Mouse (Mus musculus) neural tube, embryonic 12.5 days (tissue): ENCODE data around the gene Capn15. TPM values are rescaled to one million over a fixed set of nuclear protein-coding genes. Genes with fewer than 3 reads are reported as not detected.

Experiments
- ATAC-seq: fragments of 200-750 bp; cut with Nextera tagmentation; 2 replicates; pipeline ENCODE4 v1.8.0; 2017; ENCODE audit warnings: low read depth, mild to moderate bottlenecking, moderate TSS enrichment, moderate library complexity; ENCODE audit not compliant: low FRiP score
- H3K27ac ChIP-seq: fragments of 300-500 bp; sonication (generic); 2 replicates; pipeline ENCODE4 v1.5.1; 2016
- H3K27me3 ChIP-seq: fragments of 300-500 bp; sonication (generic); replicated peaks from 2 replicates; pipeline ENCODE4 v1.6.1; 2016; ENCODE audit warnings: mild to moderate bottlenecking
- H3K36me3 ChIP-seq: fragments of 300-500 bp; sonication (generic); 2 replicates; pipeline ENCODE4 v1.6.1; 2016; ENCODE audit warnings: mild to moderate bottlenecking
- H3K4me1 ChIP-seq: fragments of 300-500 bp; sonication (generic); 2 replicates; pipeline ENCODE4 v1.6.1; 2016
- H3K4me2 ChIP-seq: fragments of 300-500 bp; sonication (generic); replicated peaks from 2 replicates; pipeline ENCODE4 v1.6.1; 2016; ENCODE audit warnings: mild to moderate bottlenecking
- H3K4me3 ChIP-seq: fragments of 300-500 bp; sonication (generic); 2 replicates; pipeline ENCODE4 v1.5.1; 2016
- H3K9ac ChIP-seq: fragments of 300-500 bp; sonication (generic); 2 replicates; pipeline ENCODE4 v1.6.1; 2016; ENCODE audit warnings: mild to moderate bottlenecking
- H3K9me3 ChIP-seq: fragments of 300-500 bp; sonication (generic); 2 replicates; pipeline ENCODE4 v1.6.1; 2016; ENCODE audit warnings: mild to moderate bottlenecking
- WGBS: fragments of 180-500 bp; shearing (Covaris S2); methylation state at CpG from one replicate; pipeline ENCODE4 v1.1.7; 2016; 5-methylcytosine and 5-hydroxymethylcytosine counted together
- polyA plus RNA-seq: library from polyadenylated mRNA; unstranded; fragments of >200 nt; fragmentation: Nextera tagmentation; extraction: Ambion mirVana; gene quantifications from 2 replicates; pipeline ENCODE4 v1.2.1, GENCODE M21; 2016

The Capn15 gene
- polyA plus RNA-seq, 1 experiment from 2014 or later: 28.2 TPM

DNA sequence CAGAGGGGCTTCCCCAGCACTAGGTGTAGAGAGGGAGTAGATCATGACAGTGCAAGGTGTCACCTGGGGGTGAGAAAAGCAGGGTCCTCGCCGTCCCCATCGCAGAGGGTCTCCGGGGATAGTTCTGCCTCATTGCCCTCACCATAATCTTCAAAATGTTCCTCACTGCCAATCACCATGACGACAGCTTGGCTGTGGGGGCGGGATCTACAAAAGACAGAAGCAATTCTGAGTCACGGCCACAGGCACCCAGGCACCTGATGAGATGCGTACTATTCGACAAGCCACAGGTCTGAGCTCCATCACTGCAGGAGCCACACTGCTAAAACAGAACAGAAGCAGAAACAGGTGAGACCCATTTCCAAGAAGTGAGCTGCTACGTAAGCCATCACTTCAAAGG, 28.1 kb upstream of the Capn15 start:
- Histone ChIP-seq H3K4me1 (no peaks in the 10 kb centered on the region), H3K4me2 (no peak overlapping the region), H3K36me3 (peaks cover 46% of the 10 kb centered on the region), H3K9me3 (no peaks in the 10 kb centered on the region), H3K27me3 (no peaks in the 10 kb centered on the region), H3K27ac (no peak overlapping the region), H3K9ac (no peak overlapping the region), H3K4me3 (no peak overlapping the region)
- no peak for ATAC-seq
- WGBS: 86% methylated on average over 10 of the region's 10 CpGs

DNA sequence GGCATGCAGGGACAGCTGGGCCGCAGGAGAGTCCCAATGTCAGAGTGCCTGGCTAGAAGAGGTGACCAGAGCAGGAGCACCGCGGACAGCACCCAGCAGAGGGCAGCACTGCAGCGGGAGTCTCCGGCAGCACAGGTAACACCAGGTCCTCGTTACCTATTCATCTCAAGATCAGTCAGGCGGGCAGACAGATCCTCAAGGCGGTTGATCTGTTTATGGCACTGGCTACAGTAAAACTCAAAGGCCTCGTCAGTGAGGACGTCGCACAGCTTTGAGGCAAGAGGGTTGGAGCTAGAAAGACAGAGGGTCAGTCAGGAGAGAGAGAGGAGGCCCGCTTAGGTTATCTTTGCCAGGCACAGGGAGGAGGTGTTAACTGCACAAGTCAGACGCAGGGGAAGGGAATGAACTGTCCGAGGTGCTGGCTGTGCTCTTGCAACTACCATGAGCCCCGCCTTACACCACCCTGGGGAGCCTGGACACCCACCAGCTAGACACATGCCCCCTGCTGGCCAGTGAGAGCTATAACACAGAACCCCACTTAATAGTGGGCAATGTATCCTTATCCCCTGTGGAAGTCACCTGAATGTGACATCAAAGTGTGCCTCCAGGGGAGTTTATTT, 26.4 kb upstream of the Capn15 start:
- H3K9ac ChIP-seq: no peak overlapping the region
- H3K4me2 ChIP-seq: peak overlapping the region; percentile 32; the same call in 1 of the 2 replicates
- no peaks in the 10 kb centered on the region for H3K4me1 ChIP-seq
- H3K27ac ChIP-seq: no peak overlapping the region
- peak; percentile 72; the same call in 1 of the 2 replicates for ATAC-seq
- peaks cover 61% of the 10 kb centered on the region for H3K36me3 ChIP-seq
- no peaks in the 10 kb centered on the region for H3K9me3 ChIP-seq
- WGBS: 12% methylated on average over 15 of the region's 15 CpGs
- H3K4me3 ChIP-seq: no peak overlapping the region
- no peaks in the 10 kb centered on the region for H3K27me3 ChIP-seq

DNA sequence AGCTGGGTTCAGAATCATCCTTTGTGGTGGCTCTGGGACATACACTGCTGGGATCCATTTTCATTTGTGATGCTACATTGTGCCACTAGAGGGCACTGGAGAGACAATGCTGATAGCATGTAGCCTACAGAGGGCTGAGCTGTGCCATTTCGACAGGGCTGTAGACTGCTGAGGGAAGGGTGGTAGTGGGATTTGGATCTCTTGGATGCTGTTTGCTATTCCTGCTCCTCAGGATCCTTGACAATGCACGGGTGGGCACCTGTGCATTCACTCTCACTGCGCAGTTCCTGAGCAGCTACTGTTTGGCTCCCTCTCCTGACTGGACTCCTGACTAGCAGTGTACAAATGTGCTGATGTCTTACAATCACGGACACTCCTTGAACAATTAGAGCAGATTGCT, 23.9 kb upstream of the Capn15 start:
- ATAC-seq: peak; percentile 63
- Histone ChIP-seq H3K9me3 (no peaks in the 10 kb centered on the region), H3K9ac (no peak overlapping the region), H3K27me3 (no peaks in the 10 kb centered on the region), H3K36me3 (peaks cover 71% of the 10 kb centered on the region), H3K4me1 (no peaks in the 10 kb centered on the region), H3K4me3 (no peak overlapping the region), H3K27ac (no peak overlapping the region), H3K4me2 (no peak overlapping the region)
- WGBS: 43% methylated on average over 4 of the region's 4 CpGs

DNA sequence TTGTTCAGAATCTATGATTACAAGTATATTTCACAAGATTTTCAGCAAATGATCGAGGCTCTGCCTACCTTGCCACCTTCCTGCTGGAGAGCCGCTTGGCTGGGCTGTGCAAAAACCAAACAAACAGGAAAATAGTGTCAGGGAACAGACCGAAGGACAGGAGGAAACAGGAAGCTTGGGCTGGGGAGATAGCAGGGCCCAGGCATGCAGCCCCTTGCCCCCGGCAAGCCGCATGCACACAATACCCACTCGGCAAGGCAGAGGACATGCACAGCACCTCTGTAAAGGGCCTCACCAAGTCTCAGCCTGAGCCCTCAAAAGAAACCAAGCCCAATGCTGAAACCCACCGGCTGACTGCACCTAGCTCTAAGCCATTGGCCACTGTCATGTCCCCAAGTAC, 23.2 kb upstream of the Capn15 start:
- Histone ChIP-seq H3K4me1 (no peaks in the 10 kb centered on the region), H3K9ac (no peak overlapping the region), H3K36me3 (peaks cover 71% of the 10 kb centered on the region), H3K9me3 (no peaks in the 10 kb centered on the region), H3K4me3 (no peak overlapping the region), H3K4me2 (no peak overlapping the region), H3K27me3 (no peaks in the 10 kb centered on the region), H3K27ac (no peak overlapping the region)
- 91% methylated on average over 7 of the region's 7 CpGs for WGBS
- ATAC-seq: no peak

DNA sequence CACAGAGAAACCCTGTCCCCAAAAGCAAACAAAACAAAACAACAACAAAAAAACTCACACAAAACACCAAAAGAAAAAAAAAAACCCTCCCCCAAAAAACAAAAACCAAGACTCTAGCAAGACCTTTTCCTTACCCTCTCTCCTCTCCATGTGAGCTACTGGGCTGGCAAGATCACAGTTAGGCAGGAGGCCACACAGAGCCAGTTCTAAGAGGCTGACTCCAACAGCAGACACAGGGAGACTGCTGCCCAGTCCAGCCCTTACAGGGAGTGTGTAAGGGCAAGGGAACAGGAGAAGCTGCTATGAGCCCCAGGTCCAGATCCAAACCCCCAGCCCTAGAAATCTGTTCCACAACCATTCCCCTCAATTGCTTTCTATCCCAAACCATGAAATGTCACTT, 22.7 kb upstream of the Capn15 start:
- Histone ChIP-seq H3K27me3 (no peaks in the 10 kb centered on the region), H3K9me3 (no peaks in the 10 kb centered on the region)
- ATAC-seq: no peak

DNA sequence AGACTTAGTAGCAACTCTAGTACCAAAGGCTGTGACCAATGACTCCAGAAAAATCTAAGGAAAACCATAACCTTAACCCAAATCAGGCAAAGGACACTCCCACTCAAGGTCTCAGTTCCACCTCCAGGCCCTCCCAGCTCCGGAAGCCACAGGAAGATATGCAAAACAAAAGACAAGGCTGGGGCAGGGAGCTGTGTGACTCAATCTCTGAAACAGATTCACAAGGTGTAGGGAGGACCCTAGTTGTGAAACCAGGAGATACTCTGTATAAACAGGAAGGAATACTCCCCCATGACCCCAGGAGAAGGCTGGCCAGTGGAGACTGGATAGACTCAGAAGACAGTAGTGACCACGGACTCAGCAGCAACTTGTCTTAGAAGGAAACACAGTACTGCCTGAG, 22.1 kb upstream of the Capn15 start:
- H3K27ac ChIP-seq: no peak overlapping the region
- no peak for ATAC-seq
- H3K4me1 ChIP-seq: no peaks in the 10 kb centered on the region
- no peak overlapping the region for H3K4me2 ChIP-seq
- H3K27me3 ChIP-seq: no peaks in the 10 kb centered on the region
- no peak overlapping the region for H3K9ac ChIP-seq
- no peaks in the 10 kb centered on the region for H3K9me3 ChIP-seq
- no peak overlapping the region for H3K4me3 ChIP-seq
- peaks cover 73% of the 10 kb centered on the region for H3K36me3 ChIP-seq
- 81% methylated on average over 2 of the region's 2 CpGs for WGBS

More for the DNA sequence above, 22.7 kb upstream of the Capn15 start:
- Histone ChIP-seq H3K9ac (no peak overlapping the region), H3K27ac (no peak overlapping the region), H3K4me3 (no peak overlapping the region), H3K4me1 (no peaks in the 10 kb centered on the region), H3K36me3 (peaks cover 71% of the 10 kb centered on the region), H3K4me2 (no peak overlapping the region)

DNA sequence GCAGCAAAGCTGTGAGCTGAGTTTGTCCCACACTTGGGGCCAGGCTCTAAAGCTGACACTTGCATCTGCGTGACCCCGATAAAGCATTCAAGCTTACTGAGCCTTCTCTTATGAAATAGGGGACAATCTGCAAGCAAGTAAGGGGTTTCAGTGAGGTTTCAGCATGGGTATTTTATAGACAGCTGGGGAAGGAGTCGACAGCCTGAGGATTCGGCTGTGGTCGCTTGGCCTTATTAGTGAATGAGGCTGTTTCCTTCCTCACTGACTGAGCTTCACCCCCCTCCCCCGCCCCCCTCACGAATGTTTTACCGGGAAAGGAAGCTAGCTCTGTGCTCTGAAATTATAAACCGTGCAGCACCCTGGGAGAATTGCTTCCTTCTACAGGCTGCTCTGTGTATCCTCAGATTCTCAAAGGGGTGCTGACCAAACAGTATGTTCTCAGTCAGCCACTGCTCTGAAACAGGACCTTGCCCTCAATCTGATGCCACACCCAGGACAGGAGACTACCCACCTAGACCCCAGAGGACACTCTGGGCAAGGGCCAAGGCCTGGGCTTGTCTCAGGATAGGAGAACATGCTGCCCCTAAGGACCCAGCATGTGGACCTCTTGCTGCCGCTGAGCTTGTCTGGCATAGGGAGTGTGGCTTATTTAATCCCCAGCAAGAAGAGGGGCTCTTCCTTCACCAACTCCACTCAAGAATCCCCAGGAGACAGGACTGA, 20.3 kb upstream of the Capn15 start:
- no peak for ATAC-seq
- no peak overlapping the region for H3K4me2 ChIP-seq
- H3K9me3 ChIP-seq: no peaks in the 10 kb centered on the region
- H3K4me1 ChIP-seq: no peaks in the 10 kb centered on the region
- H3K36me3 ChIP-seq: peaks cover 81% of the 10 kb centered on the region
- no peak overlapping the region for H3K27ac ChIP-seq
- no peak overlapping the region for H3K9ac ChIP-seq
- H3K27me3 ChIP-seq: no peaks in the 10 kb centered on the region
- 83% methylated on average over 10 of the region's 10 CpGs for WGBS
- no peak overlapping the region for H3K4me3 ChIP-seq

DNA sequence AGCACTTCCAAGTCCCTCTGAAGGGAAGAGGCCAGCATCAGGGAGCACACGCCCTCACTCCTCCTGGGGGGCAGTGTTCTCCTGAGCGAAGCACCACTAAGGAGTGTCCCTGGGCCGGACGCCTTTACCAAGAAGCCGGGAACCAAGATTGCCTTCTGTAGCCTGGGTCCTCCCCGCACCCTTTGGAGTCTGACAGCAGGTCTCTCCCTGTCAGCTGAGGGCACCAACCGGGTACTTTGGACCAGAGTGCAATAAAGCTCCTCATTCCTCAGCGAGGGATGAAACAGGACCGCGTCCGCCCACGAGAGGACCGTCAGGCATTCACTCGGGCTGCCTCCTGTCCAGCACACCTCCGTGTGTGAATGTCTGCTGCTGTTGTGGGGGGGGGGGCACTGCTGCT, 19.1 kb upstream of the Capn15 start:
- H3K36me3 ChIP-seq: peaks cover 80% of the 10 kb centered on the region
- no peaks in the 10 kb centered on the region for H3K4me1 ChIP-seq

DNA sequence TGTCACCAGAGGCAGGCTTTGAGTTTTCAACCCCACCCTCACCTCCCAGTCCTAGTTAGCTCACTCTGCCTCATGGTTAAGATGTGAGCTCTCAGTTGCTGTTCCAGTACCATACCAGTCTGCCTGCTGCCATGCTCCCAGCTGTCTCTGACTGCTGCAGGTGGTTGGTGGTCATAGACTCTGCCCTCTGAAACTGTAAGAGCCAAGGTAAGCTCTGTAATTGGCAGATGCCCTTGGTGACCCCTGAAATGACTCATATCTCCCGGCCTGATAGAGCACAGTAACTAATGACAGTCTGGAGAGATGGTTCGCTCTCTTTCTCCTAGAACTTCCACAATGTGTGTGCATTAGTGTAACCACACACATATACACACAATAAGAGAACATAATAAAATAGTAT, 18.3 kb upstream of the Capn15 start:
- no peaks in the 10 kb centered on the region for H3K9me3 ChIP-seq
- H3K4me3 ChIP-seq: no peak overlapping the region
- no peaks in the 10 kb centered on the region for H3K27me3 ChIP-seq
- no peak overlapping the region for H3K27ac ChIP-seq
- ATAC-seq: no peak
- H3K4me1 ChIP-seq: no peaks in the 10 kb centered on the region
- no peak overlapping the region for H3K4me2 ChIP-seq
- 94% methylated on average over 2 of the region's 2 CpGs for WGBS
- peaks cover 79% of the 10 kb centered on the region for H3K36me3 ChIP-seq
- no peak overlapping the region for H3K9ac ChIP-seq

More for the DNA sequence above, 19.1 kb upstream of the Capn15 start:
- H3K9me3 ChIP-seq: no peaks in the 10 kb centered on the region
- WGBS: 86% methylated on average over 15 of the region's 15 CpGs
- H3K27me3 ChIP-seq: no peaks in the 10 kb centered on the region
- H3K4me3 ChIP-seq: no peak overlapping the region
- no peak for ATAC-seq
- H3K27ac ChIP-seq: no peak overlapping the region
- H3K9ac ChIP-seq: no peak overlapping the region
- H3K4me2 ChIP-seq: no peak overlapping the region

DNA sequence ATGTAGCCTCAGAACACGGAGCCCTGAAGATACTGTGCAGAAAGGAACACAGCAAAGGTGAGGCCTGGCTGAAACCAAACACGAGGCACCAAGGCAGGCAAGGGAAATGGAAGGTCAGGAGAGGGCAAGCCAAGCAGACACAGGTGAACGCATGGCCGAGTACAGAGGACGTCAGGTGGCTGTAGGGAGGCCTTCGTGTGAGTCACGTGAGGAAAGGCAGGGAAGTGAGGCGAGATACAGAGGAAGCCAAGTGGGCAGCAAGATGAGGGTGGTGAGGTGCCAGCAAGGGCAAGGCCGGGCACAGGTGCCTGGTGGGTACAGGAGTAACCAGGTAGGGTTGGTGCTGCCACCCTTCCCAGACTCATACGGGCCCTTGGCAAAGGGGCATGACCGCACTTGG, 12.8 kb upstream of the Capn15 start:
- no peak overlapping the region for H3K27ac ChIP-seq
- no peak overlapping the region for H3K4me3 ChIP-seq
- no peaks in the 10 kb centered on the region for H3K27me3 ChIP-seq
- no peak overlapping the region for H3K4me2 ChIP-seq
- no peak overlapping the region for H3K9ac ChIP-seq
- H3K9me3 ChIP-seq: no peaks in the 10 kb centered on the region
- no peak for ATAC-seq
- H3K4me1 ChIP-seq: no peaks in the 10 kb centered on the region
- H3K36me3 ChIP-seq: peaks cover 74% of the 10 kb centered on the region
- WGBS: 91% methylated on average over 11 of the region's 11 CpGs

DNA sequence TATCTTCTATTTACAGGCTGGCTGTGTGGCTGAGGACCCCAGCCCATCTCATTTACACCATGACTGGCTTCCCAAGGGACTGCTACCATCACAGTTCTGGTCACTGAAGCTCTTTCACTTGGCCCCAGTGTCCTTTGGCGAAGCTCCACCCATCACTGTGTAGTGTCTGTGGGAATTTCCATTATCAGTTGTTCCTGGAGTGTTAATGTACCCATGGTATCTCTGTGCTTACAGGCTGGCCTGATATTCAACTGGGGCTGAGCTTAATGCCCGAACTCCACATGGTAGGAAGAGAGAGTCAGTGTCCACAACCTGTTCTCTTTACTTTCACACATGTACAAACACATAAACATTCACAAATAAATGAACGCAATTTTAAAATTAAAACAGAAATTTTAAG, 7.9 kb upstream of the Capn15 start:
- no peaks in the 10 kb centered on the region for H3K4me1 ChIP-seq
- no peaks in the 10 kb centered on the region for H3K27me3 ChIP-seq
- H3K4me3 ChIP-seq: no peak overlapping the region
- H3K36me3 ChIP-seq: peaks cover 90% of the 10 kb centered on the region
- no peak overlapping the region for H3K4me2 ChIP-seq
- no peaks in the 10 kb centered on the region for H3K9me3 ChIP-seq
- no peak for ATAC-seq
- no peak overlapping the region for H3K9ac ChIP-seq
- H3K27ac ChIP-seq: no peak overlapping the region
- WGBS: 90% methylated on average over 3 of the region's 3 CpGs

DNA sequence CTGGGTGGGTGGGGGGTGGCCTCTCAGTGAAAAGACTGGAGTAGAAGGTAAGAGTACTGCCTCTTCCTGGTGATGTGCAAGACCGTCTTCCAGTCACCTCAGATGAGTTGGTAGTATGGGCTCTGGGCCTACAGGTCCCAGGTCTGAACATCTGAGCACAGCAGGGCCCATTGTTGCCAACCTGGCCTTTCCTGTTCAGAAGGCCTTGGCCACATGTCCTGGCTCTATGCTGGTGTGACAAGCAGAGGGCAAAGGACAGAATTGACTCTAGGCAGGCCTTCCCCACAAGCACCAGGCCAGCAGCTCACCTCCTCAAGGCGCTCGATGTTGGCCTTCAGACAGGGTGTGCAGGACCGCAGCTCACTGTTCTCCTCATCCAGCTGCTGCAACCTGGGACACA, 6.7 kb upstream of the Capn15 start:
- ATAC-seq: no peak
- Histone ChIP-seq H3K4me1 (no peaks in the 10 kb centered on the region), H3K9me3 (no peaks in the 10 kb centered on the region), H3K4me3 (no peak overlapping the region), H3K4me2 (no peak overlapping the region), H3K36me3 (peaks cover 89% of the 10 kb centered on the region), H3K9ac (no peak overlapping the region), H3K27ac (no peak overlapping the region), H3K27me3 (no peaks in the 10 kb centered on the region)
- WGBS: 95% methylated on average over 4 of the region's 4 CpGs

DNA sequence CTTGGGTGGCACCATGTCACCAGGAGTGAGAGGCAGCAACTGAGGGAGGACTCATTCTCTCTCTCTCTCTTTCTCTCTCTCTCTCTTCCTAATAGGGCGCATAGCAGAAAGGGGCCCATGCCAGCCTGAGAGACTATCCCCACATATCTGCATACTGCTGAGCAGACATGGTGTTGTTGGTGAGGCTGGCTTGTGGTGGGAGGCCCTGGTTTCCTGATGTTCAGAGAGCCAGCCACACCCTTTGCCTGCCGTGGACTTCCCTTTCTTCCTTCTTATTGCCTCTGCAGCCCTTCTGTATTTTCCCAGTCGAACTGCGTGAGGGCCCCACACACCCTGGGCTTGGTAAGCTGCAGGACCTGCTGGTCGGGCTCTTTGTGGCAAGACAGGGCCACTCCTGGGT, 4.7 kb upstream of the Capn15 start:
- Histone ChIP-seq H3K27me3 (no peaks in the 10 kb centered on the region), H3K36me3 (peaks cover 74% of the 10 kb centered on the region), H3K4me2 (no peak overlapping the region), H3K4me1 (no peaks in the 10 kb centered on the region), H3K9ac (no peak overlapping the region), H3K4me3 (no peak overlapping the region), H3K9me3 (no peaks in the 10 kb centered on the region), H3K27ac (no peak overlapping the region)
- 93% methylated on average over 5 of the region's 5 CpGs for WGBS
- no peak for ATAC-seq
